Comparison of ENCODE assay signal across 12 mouse cellular contexts in genomic region chr6:12493571-12493970, GRCm38 (mm10).
"Had no signal": no experiment of that assay in that cellular context is flagged by ENCODE, and none has a peak within 500 bp of the region (broad histone marks: within the 10 kb centered on the region; RNA-seq: fewer than 3 reads in every experiment).

No protein-coding gene starts in this region.

- H3K36me3 ChIP-seq: limb, embryonic 10.5 days; liver, embryonic 12.5 days; lung, embryonic 15.5 days; neural tube, embryonic 12.5 days had no signal

- H3K27me3 ChIP-seq: liver, embryonic 12.5 days; lung, embryonic 15.5 days; neural tube, embryonic 12.5 days had no signal

- H3K9me3 ChIP-seq: limb, embryonic 10.5 days; liver, embryonic 12.5 days; lung, embryonic 15.5 days; neural tube, embryonic 12.5 days had no signal

- ATAC-seq: liver, embryonic 12.5 days had no signal

- H3K4me1 ChIP-seq: limb, embryonic 10.5 days; liver, embryonic 12.5 days; lung, embryonic 15.5 days had no signal

- H3K4me3 ChIP-seq: layer of hippocampus, adult 2 months; limb, embryonic 10.5 days; liver, embryonic 12.5 days; lung, embryonic 15.5 days; neural tube, embryonic 12.5 days had no signal

- H3K4me2 ChIP-seq: liver, embryonic 12.5 days; lung, embryonic 15.5 days; neural tube, embryonic 12.5 days had no signal

- H3K27ac ChIP-seq: layer of hippocampus, adult 2 months; limb, embryonic 10.5 days; liver, embryonic 12.5 days; lung, embryonic 15.5 days; macrophage; neural tube, embryonic 12.5 days; stomach, postnatal 0 days had no signal

- DNase-seq: kidney, adult 9 months; kidney, postnatal 10 days; kidney, postnatal 4 days; lung, postnatal 14 days; midbrain, embryonic 14.5 days had no signal

- H3K9ac ChIP-seq: liver, embryonic 12.5 days; lung, embryonic 15.5 days; neural tube, embryonic 12.5 days had no signal
